In the genomic region with DNA sequence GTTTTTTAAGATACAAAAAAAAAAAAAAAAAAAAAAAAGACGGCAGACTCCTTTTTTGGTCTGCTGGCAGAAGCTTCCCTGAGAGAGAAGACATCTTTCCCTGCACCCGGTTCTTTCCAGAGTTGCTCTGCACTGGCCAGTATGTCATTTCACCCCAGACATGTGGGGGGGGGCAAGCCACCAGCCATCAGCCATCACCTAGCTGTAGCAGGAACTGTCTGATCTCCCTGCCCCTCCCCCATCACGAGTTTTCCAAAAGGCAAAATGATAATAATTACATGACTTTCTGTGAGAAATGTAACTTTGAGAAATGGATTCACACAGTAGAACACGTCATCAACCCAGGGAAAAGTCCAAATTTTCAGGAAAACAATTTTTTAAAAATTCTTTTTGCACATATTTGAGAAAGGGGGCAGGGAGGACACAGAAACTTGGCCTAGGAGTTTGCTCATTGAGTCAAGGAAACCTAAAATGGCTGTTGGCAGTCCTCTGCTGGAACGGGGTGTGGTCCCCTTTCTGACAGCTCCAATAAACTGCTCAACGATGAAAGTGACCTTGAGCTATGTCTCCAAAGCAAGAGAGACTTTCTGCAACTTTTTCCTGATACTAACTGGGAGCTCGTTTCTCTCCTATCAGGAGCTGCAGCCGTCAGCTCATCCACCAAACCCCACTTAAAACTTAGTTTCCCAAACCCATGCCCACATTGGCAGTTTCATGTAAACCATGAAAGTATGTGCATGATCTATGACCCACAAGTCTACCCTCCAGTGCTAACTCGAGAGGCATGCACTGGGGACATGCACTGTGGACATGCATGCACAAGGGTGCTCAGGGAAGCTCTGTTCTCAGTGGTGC, we compare ENCODE assay signal across 16 mouse cellular contexts. TPM values are rescaled to one million over a fixed set of nuclear protein-coding genes. Genes with fewer than 3 reads are reported as not detected.
DNase-seq lines count a peak whose midpoint lies in the region; ATAC-seq and TF ChIP-seq lines count a peak whose summit lies in the region.
"Had no signal": no experiment of that assay in that cellular context is flagged by ENCODE, and none has a peak within 500 bp of the region (broad histone marks: within the 10 kb centered on the region; RNA-seq: fewer than 3 reads in every experiment).

No protein-coding gene starts in this region.

- H3K4me2 ChIP-seq in heart, embryonic 13.5 days: no peak overlapping the region
- no peak overlapping the region for H3K4me2 ChIP-seq in lung, postnatal 0 days (replicated peaks; ENCODE audit: low read depth, low read length)
- no peak overlapping the region for H3K4me2 ChIP-seq in forebrain, embryonic 11.5 days (ENCODE audit: low read depth, low read length, severe bottlenecking)
- H3K4me2 ChIP-seq: embryonic facial prominence, embryonic 12.5 days; forebrain, embryonic 12.5 days; hindbrain, embryonic 15.5 days; limb, embryonic 12.5 days had no signal

- H3K27ac ChIP-seq in heart, embryonic 13.5 days (replicated peaks): 0 out of 2 replicates have a peak overlapping the region, but pooled peaks have one; percentile 1
- H3K27ac ChIP-seq in lung, postnatal 0 days (ENCODE audit: low read length): 0 out of 2 replicates have a peak overlapping the region, but pooled peaks have one; percentile 11
- no peak overlapping the region for H3K27ac ChIP-seq in forebrain, embryonic 11.5 days (ENCODE audit: low read depth, low read length)
- H3K27ac ChIP-seq: embryonic facial prominence, embryonic 12.5 days; forebrain, embryonic 12.5 days; hindbrain, embryonic 15.5 days; limb, embryonic 12.5 days had no signal

- no peak overlapping the region for H3K9ac ChIP-seq in heart, embryonic 13.5 days
- H3K9ac ChIP-seq in lung, postnatal 0 days (replicated peaks; ENCODE audit: low read depth): no peak overlapping the region
- H3K9ac ChIP-seq in forebrain, embryonic 11.5 days (ENCODE audit: low read length): no peak overlapping the region
- H3K9ac ChIP-seq: embryonic facial prominence, embryonic 12.5 days; forebrain, embryonic 12.5 days; hindbrain, embryonic 15.5 days; limb, embryonic 12.5 days; liver, postnatal 0 days had no signal

- 53% methylated on average over 9 of the region's 9 CpGs for WGBS in heart, embryonic 13.5 days
- WGBS in lung, postnatal 0 days: 41% methylated on average over 9 of the region's 9 CpGs
- 84% methylated on average over 9 of the region's 9 CpGs for WGBS in forebrain, embryonic 11.5 days

- H3K27me3 ChIP-seq in heart, embryonic 13.5 days (replicated peaks): no peaks in the 10 kb centered on the region
- no peaks in the 10 kb centered on the region for H3K27me3 ChIP-seq in lung, postnatal 0 days (replicated peaks; ENCODE audit: insufficient read depth, low read length)
- H3K27me3 ChIP-seq in forebrain, embryonic 11.5 days (ENCODE audit: control insufficient read depth, insufficient read depth, low read length): no peaks in the 10 kb centered on the region
- H3K27me3 ChIP-seq: embryonic facial prominence, embryonic 12.5 days; forebrain, embryonic 12.5 days; hindbrain, embryonic 15.5 days; limb, embryonic 12.5 days had no signal

- DNase-seq in urinary bladder, postnatal 25 days (ENCODE audit: low spot score): peak; percentile 14
- DNase-seq in urinary bladder, postnatal 10 days (ENCODE audit: low spot score): no peak
- DNase-seq in lung, postnatal 0 days (ENCODE audit: low spot score): peak; percentile 78
- DNase-seq in testis, postnatal 14 days (ENCODE audit: low spot score): peak; percentile 11
- DNase-seq in adrenal gland, postnatal 14 days: no peak
- DNase-seq in forebrain, embryonic 11.5 days (ENCODE audit: low spot score): no peak
- DNase-seq in spleen, adult 18-20 months: no peak
- DNase-seq: adrenal gland, adult 8-10 months; cerebellum, postnatal 25 days; kidney, postnatal 25 days; liver, postnatal 0 days had no signal

- H3K4me1 ChIP-seq in heart, embryonic 13.5 days: peaks cover 19% of the 10 kb centered on the region
- no peaks in the 10 kb centered on the region for H3K4me1 ChIP-seq in lung, postnatal 0 days (ENCODE audit: insufficient read depth, low read depth, low read length)
- 0 out of 2 replicates have a peak, but pooled peaks cover 3% of the 10 kb centered on the region for H3K4me1 ChIP-seq in forebrain, embryonic 11.5 days (replicated peaks; ENCODE audit: control insufficient read depth, insufficient read depth, low read length)
- H3K4me1 ChIP-seq: hindbrain, embryonic 15.5 days had no signal

- peak; percentile 36; the same call in 1 of the 2 replicates for TF ChIP-seq EP300 in lung, postnatal 0 days (IDR thresholded peaks at IDR 0.05)

- no peak for TF ChIP-seq CTCF in lung, postnatal 0 days (IDR thresholded peaks at IDR 0.05)

- H3K4me3 ChIP-seq in heart, embryonic 13.5 days: no peak overlapping the region
- no peak overlapping the region for H3K4me3 ChIP-seq in lung, postnatal 0 days (ENCODE audit: low read depth, low read length)
- H3K4me3 ChIP-seq in forebrain, embryonic 11.5 days (ENCODE audit: low read depth, low read length): no peak overlapping the region
- H3K4me3 ChIP-seq: embryonic facial prominence, embryonic 12.5 days; forebrain, embryonic 12.5 days; hindbrain, embryonic 15.5 days; limb, embryonic 12.5 days had no signal

- H3K9me3 ChIP-seq in heart, embryonic 13.5 days: no peaks in the 10 kb centered on the region
- H3K9me3 ChIP-seq in lung, postnatal 0 days (ENCODE audit: low read length): no peaks in the 10 kb centered on the region
- no peaks in the 10 kb centered on the region for H3K9me3 ChIP-seq in forebrain, embryonic 11.5 days (ENCODE audit: control insufficient read depth, low read length)
- H3K9me3 ChIP-seq: embryonic facial prominence, embryonic 12.5 days; forebrain, embryonic 12.5 days; hindbrain, embryonic 15.5 days; limb, embryonic 12.5 days had no signal

- H3K36me3 ChIP-seq in heart, embryonic 13.5 days: no peaks in the 10 kb centered on the region
- H3K36me3 ChIP-seq in lung, postnatal 0 days (ENCODE audit: insufficient read depth, low read length): no peaks in the 10 kb centered on the region
- H3K36me3 ChIP-seq in forebrain, embryonic 11.5 days (ENCODE audit: control insufficient read depth, insufficient read depth, low read length): no peaks in the 10 kb centered on the region
- H3K36me3 ChIP-seq: embryonic facial prominence, embryonic 12.5 days; forebrain, embryonic 12.5 days; hindbrain, embryonic 15.5 days; limb, embryonic 12.5 days had no signal

- ATAC-seq in heart, embryonic 13.5 days (ENCODE audit: extremely low read depth, insufficient number of reproducible peaks, low FRiP score, low TSS enrichment): no peak
- peak; percentile 85 for ATAC-seq in lung, postnatal 0 days
- no peak for ATAC-seq in forebrain, embryonic 11.5 days (replicated peaks; ENCODE audit: low FRiP score)
- ATAC-seq: liver, postnatal 0 days had no signal

RNA-seq across cellular contexts. Expression of gene Tlnrd1, which starts 27.5 kb away (rescaled TPM):
- polyA plus RNA-seq in heart, embryonic 13.5 days (2015; fragmentation: Nextera tagmentation; extraction: Ambion mirVana): 9.9 and 10.2 TPM in 2 replicates
- 18.9 and 22.5 TPM in 2 replicates for polyA plus RNA-seq in lung, postnatal 0 days (2015; fragmentation: Nextera tagmentation; extraction: Ambion mirVana)
- total RNA-seq in adrenal gland, postnatal 14 days (2021): 17.8 and 18.1 TPM in 2 replicates
- polyA plus RNA-seq in forebrain, embryonic 11.5 days (2014; fragmentation: Nextera tagmentation; extraction: Ambion mirVana): 14.3 and 14.5 TPM in 2 replicates

RNA-seq across cellular contexts. Expression of gene Mesd, which starts 27.7 kb away (rescaled TPM):
- 83.9 and 85.3 TPM in 2 replicates for polyA plus RNA-seq in heart, embryonic 13.5 days (2015; fragmentation: Nextera tagmentation; extraction: Ambion mirVana)
- 97.9 and 104 TPM in 2 replicates for polyA plus RNA-seq in lung, postnatal 0 days (2015; fragmentation: Nextera tagmentation; extraction: Ambion mirVana)
- total RNA-seq in adrenal gland, postnatal 14 days (2021): 87.2 and 100 TPM in 2 replicates
- polyA plus RNA-seq in forebrain, embryonic 11.5 days (2014; fragmentation: Nextera tagmentation; extraction: Ambion mirVana): 66.0 and 70.1 TPM in 2 replicates

Comparison
In these comparisons a context has a peak if more than half of its experiments do, and no peak if none do; other contexts are left out.
1. DNase-seq: peak in urinary bladder, postnatal 25 days (single experiment), lung, postnatal 0 days (single experiment) and testis, postnatal 14 days (single experiment); none in urinary bladder, postnatal 10 days (single experiment), adrenal gland, postnatal 14 days (single experiment), forebrain, embryonic 11.5 days (single experiment) and spleen, adult 18-20 months (0 of 2).